Mouse (Mus musculus) liver, embryonic 14.5 days (tissue): ENCODE measurements around the gene Jund.

Source experiments
- CTCF ChIP-seq: IDR thresholded peaks from 2 replicates; pipeline ENCODE4 v1.5.1; 2016; ENCODE audit warnings: antibody characterized with exemption, low read depth, control low read depth
- EP300 ChIP-seq: IDR thresholded peaks from 2 replicates; pipeline ENCODE4 v1.6.1; 2016; ENCODE audit warnings: antibody characterized with exemption, low read depth

GRCm38 (mm10) chr8:70678679-70679078, 20.1 kb upstream of the Jund start:
- TF ChIP-seq CTCF (no peak), EP300 (no peak)
